9 mouse cellular contexts compared by ENCODE assay signal in genomic region chr5:131308397-131308796, GRCm38 (mm10). TPM values are rescaled to one million over a fixed set of nuclear protein-coding genes. Genes with fewer than 3 reads are reported as not detected.
DNase-seq lines count a peak whose midpoint lies in the region; ATAC-seq and TF ChIP-seq lines count a peak whose summit lies in the region.
"Had no signal": no experiment of that assay in that cellular context is flagged by ENCODE, and none has a peak within 500 bp of the region (broad histone marks: within the 10 kb centered on the region; RNA-seq: fewer than 3 reads in every experiment).

Gene Galnt17, minus strand, starts transcription at chr5:131308497.

- H3K4me2 ChIP-seq in hindbrain, embryonic 11.5 days (replicated peaks; ENCODE audit: low read depth, low read length): peak within 1 kb of the TSS; percentile 97
- peak within 1 kb of the TSS; percentile 63 for H3K4me2 ChIP-seq in liver, embryonic 12.5 days

- TF ChIP-seq CTCF in ES-Bruce4 (IDR thresholded peaks at IDR 0.05; ENCODE audit: low read depth, low read length): no peak

- 52% methylated on average over 3 of the region's 3 CpGs for WGBS in heart, embryonic 10.5 days
- WGBS in hindbrain, embryonic 11.5 days: 55% methylated on average over 3 of the region's 3 CpGs
- 38% methylated on average over 3 of the region's 3 CpGs for WGBS in liver, embryonic 12.5 days (ENCODE audit: insufficient replicate concordance)

- TF ChIP-seq EP300 in ES-Bruce4 (IDR thresholded peaks at IDR 0.05; ENCODE audit: insufficient read depth, low read depth, low read length): no peak

- intact Hi-C loops in heart, postnatal 10 days (cut with DNase I): loop anchor here (5.0 to 10.0 kb wide), 3 partner anchors 76 to 154 kb away; no protein-coding TSS in a partner anchor

- DNase-seq in heart, embryonic 10.5 days (ENCODE audit: low spot score): no peak
- no peak for DNase-seq in heart, postnatal 10 days
- DNase-seq in hindbrain, embryonic 11.5 days (ENCODE audit: low spot score): peak; percentile 5
- no peak for DNase-seq in cerebellum, adult 11 months
- no peak for DNase-seq in retina, postnatal 1 day
- DNase-seq in gastrocnemius, adult 8-10 months (ENCODE audit: low spot score in 2 of 2): no peak

- ATAC-seq in hindbrain, embryonic 11.5 days (ENCODE audit: low FRiP score): no peak
- no peak for ATAC-seq in liver, embryonic 12.5 days

- H3K9ac ChIP-seq in ES-Bruce4 (ENCODE audit: low read depth, poor library complexity, severe bottlenecking): peak within 1 kb of the TSS; percentile 11; the same call in 1 of the 2 replicates
- H3K9ac ChIP-seq in hindbrain, embryonic 11.5 days (ENCODE audit: low read depth, low read length): peak within 1 kb of the TSS; percentile 65
- H3K9ac ChIP-seq in liver, embryonic 12.5 days: no peak within 1 kb of the TSS

- no peak for TF ChIP-seq POLR2A in ES-Bruce4 (IDR thresholded peaks at IDR 0.05; ENCODE audit: insufficient read depth, low read length)

- peak within 1 kb of the TSS; percentile 76 for H3K4me3 ChIP-seq in heart, embryonic 10.5 days
- H3K4me3 ChIP-seq in ES-Bruce4 (ENCODE audit: low read depth, low read length): peak within 1 kb of the TSS; percentile 54
- H3K4me3 ChIP-seq in hindbrain, embryonic 11.5 days (ENCODE audit: low read depth, low read length): peak within 1 kb of the TSS; percentile 57
- H3K4me3 ChIP-seq in liver, embryonic 12.5 days: peak within 1 kb of the TSS; percentile 40

- H3K4me1 ChIP-seq in heart, embryonic 10.5 days: peaks cover 8% of the 10 kb centered on the region; the same call in 1 of the 2 replicates
- H3K4me1 ChIP-seq in ES-Bruce4 (ENCODE audit: control insufficient read depth, insufficient read depth, low read length): no peaks in the 10 kb centered on the region
- peaks cover 3% of the 10 kb centered on the region; the same call in 1 of the 2 replicates for H3K4me1 ChIP-seq in hindbrain, embryonic 11.5 days (replicated peaks; ENCODE audit: control insufficient read depth, insufficient read depth, low read length)
- 0 out of 2 replicates have a peak, but pooled peaks cover 3% of the 10 kb centered on the region for H3K4me1 ChIP-seq in liver, embryonic 12.5 days

- peak within 1 kb of the TSS; percentile 82 for H3K27ac ChIP-seq in heart, embryonic 10.5 days
- H3K27ac ChIP-seq in ES-Bruce4 (ENCODE audit: insufficient read depth, low read length): no peak within 1 kb of the TSS
- H3K27ac ChIP-seq in hindbrain, embryonic 11.5 days (ENCODE audit: low read depth, low read length): peak within 1 kb of the TSS; percentile 56
- no peak within 1 kb of the TSS for H3K27ac ChIP-seq in liver, embryonic 12.5 days

- no peaks in the 10 kb centered on the region for H3K9me3 ChIP-seq in heart, embryonic 10.5 days
- H3K9me3 ChIP-seq in ES-Bruce4 (replicated peaks; ENCODE audit: control insufficient read depth, insufficient read depth, low read length, poor library complexity, severe bottlenecking): no peaks in the 10 kb centered on the region
- no peaks in the 10 kb centered on the region for H3K9me3 ChIP-seq in hindbrain, embryonic 11.5 days (ENCODE audit: control insufficient read depth, low read length)
- H3K9me3 ChIP-seq in liver, embryonic 12.5 days (replicated peaks): no peaks in the 10 kb centered on the region

- no peaks in the 10 kb centered on the region for H3K36me3 ChIP-seq in heart, embryonic 10.5 days
- no peaks in the 10 kb centered on the region for H3K36me3 ChIP-seq in ES-Bruce4 (ENCODE audit: control insufficient read depth, insufficient read depth, low read length, poor library complexity, severe bottlenecking)
- no peaks in the 10 kb centered on the region for H3K36me3 ChIP-seq in hindbrain, embryonic 11.5 days (ENCODE audit: control insufficient read depth, insufficient read depth, low read length)
- no peaks in the 10 kb centered on the region for H3K36me3 ChIP-seq in liver, embryonic 12.5 days

- H3K27me3 ChIP-seq in heart, embryonic 10.5 days (ENCODE audit: insufficient read depth, poor library complexity, severe bottlenecking): peaks cover 40% of the 10 kb centered on the region
- H3K27me3 ChIP-seq in ES-Bruce4 (ENCODE audit: control insufficient read depth, insufficient read depth, low read length, poor library complexity, severe bottlenecking): peaks cover 7% of the 10 kb centered on the region; the same call in 1 of the 2 replicates
- H3K27me3 ChIP-seq in hindbrain, embryonic 11.5 days (ENCODE audit: control insufficient read depth, insufficient read depth, low read length): peaks cover 19% of the 10 kb centered on the region
- peaks cover 41% of the 10 kb centered on the region for H3K27me3 ChIP-seq in liver, embryonic 12.5 days (replicated peaks)
- H3K27me3 ChIP-seq: CH12.LX had no signal

RNA-seq across cellular contexts. Expression of gene Galnt17, which starts in this region (rescaled TPM):
- polyA plus RNA-seq in heart, embryonic 10.5 days (2016; fragmentation: Nextera tagmentation; extraction: Ambion mirVana): 0.89 and 0.95 TPM in 2 replicates
- 1 to 10 TPM; 4.0 to 6.2 TPM for total RNA-seq in heart, postnatal 10 days (2021)
- polyA plus RNA-seq in ES-Bruce4 (2011; ENCODE audit: insufficient read depth, insufficient read length, low read depth, missing spikeins): 0.44 and 0.73 TPM in 2 replicates
- polyA plus RNA-seq in hindbrain, embryonic 11.5 days (2014; fragmentation: Nextera tagmentation; extraction: Ambion mirVana): 1.9 and 2.0 TPM in 2 replicates
- 0.13 TPM in 1 of 2 replicates, not detected in the other for polyA plus RNA-seq in liver, embryonic 12.5 days (2016; fragmentation: Nextera tagmentation; extraction: Ambion mirVana)
- total RNA-seq in gastrocnemius, adult 8-10 months (2022): 1 to 10 TPM; 2.2 to 7.3 (median 4.1) TPM
- total RNA-seq: CH12.LX had no signal

Comparison
In these comparisons a context has a peak if more than half of its experiments do, and no peak if none do; other contexts are left out.
1. H3K27ac ChIP-seq: peak in heart, embryonic 10.5 days (single experiment) and hindbrain, embryonic 11.5 days (single experiment); none in ES-Bruce4 (single experiment) and liver, embryonic 12.5 days (single experiment).
2. Peak in every context shown above with its lines, with median percentiles within 50 percentile points of each other: H3K4me3 ChIP-seq.